Mouse (Mus musculus) lung, adult 2 months (tissue): ENCODE measurements around the gene Mbd5. TPM values are rescaled to one million over a fixed set of nuclear protein-coding genes. Genes with fewer than 3 reads are reported as not detected.

ENCODE experiments used
- DNase-seq: peaks from one replicate; pipeline ENCODE4 v3.0.0; 2022
- H3K4me1 ChIP-seq: fragments of 200-500 bp; 2 replicates; pipeline ENCODE4 v1.6.1; 2011; ENCODE audit warnings: low read length; ENCODE audit not compliant: control insufficient read depth, insufficient read depth
- H3K4me3 ChIP-seq: fragments of 200-500 bp; replicated peaks from 2 replicates; pipeline ENCODE3; 2011; ENCODE audit warnings: low read depth, mild to moderate bottlenecking, control low read depth, low read length; ENCODE audit errors: extremely low read depth
- CTCF ChIP-seq: fragments of 200-500 bp; IDR thresholded peaks from 2 replicates; pipeline ENCODE4 v1.5.1; 2011; ENCODE audit warnings: mild to moderate bottlenecking, low read length, control low read depth; ENCODE audit not compliant: insufficient read depth
- POLR2A ChIP-seq: fragments of 200-500 bp; IDR thresholded peaks from 2 replicates; pipeline ENCODE4 v1.6.1; 2011; ENCODE audit warnings: low read depth, mild to moderate bottlenecking, control low read depth, low read length, borderline replicate concordance; ENCODE audit errors: extremely low read depth
- WGBS: fragments of 180-500 bp; shearing (Covaris S2); methylation state at CpG from one replicate; pipeline ENCODE4 v1.1.7; 2018; 5-methylcytosine and 5-hydroxymethylcytosine counted together
- polyA plus RNA-seq: library from polyadenylated mRNA; depleted of rRNA; stranded (reverse); fragments of >200 nt; gene quantifications from 2 replicates; pipeline ENCODE4 v1.2.3, GENCODE M21; 2012

Gene Mbd5
- polyA plus RNA-seq, 1 experiment, result 8.7 TPM

GRCm38 (mm10) chr2:49209349-49209748 is 260.0 kb downstream of the Mbd5 start:
- TF ChIP-seq CTCF, result no peak
- H3K4me3 ChIP-seq, result no peak overlapping the region
- WGBS, result 90% methylated on average over 3 of the region's 3 CpGs
- no peaks in the 10 kb centered on the region for H3K4me1 ChIP-seq
- DNase-seq, result no peak

- Histone ChIP-seq H3K4me1 (no peaks in the 10 kb centered on the region), H3K4me3 (no peak overlapping the region)
- no peak for DNase-seq
- WGBS, result 93% methylated on average over 1 of the region's 1 CpGs
- TF ChIP-seq POLR2A (no peak), CTCF (no peak)
Measured at GRCm38 (mm10) chr2:49210408-49210807, 261.1 kb downstream of the Mbd5 start.

- no peak for TF ChIP-seq CTCF
- TF ChIP-seq POLR2A, result no peak
- Histone ChIP-seq H3K4me1 (no peaks in the 10 kb centered on the region), H3K4me3 (no peak overlapping the region)
- no peak for DNase-seq
Measured at GRCm38 (mm10) chr2:49229725-49230124, 280.4 kb downstream of the Mbd5 start.

- Histone ChIP-seq H3K4me1 (no peaks in the 10 kb centered on the region), H3K4me3 (no peak overlapping the region)
- TF ChIP-seq CTCF, result no peak
- TF ChIP-seq POLR2A, result no peak
- no peak for DNase-seq
- 67% methylated on average over 2 of the region's 2 CpGs for WGBS
Measured at GRCm38 (mm10) chr2:49234064-49234463, 284.8 kb downstream of the Mbd5 start.

GRCm38 (mm10) chr2:49241715-49242114 is 292.4 kb downstream of the Mbd5 start:
- no peak for DNase-seq
- H3K4me1 ChIP-seq, result no peaks in the 10 kb centered on the region
- TF ChIP-seq POLR2A, result no peak
- TF ChIP-seq CTCF, result no peak
- no peak overlapping the region for H3K4me3 ChIP-seq
- WGBS, result 89% methylated on average over 4 of the region's 4 CpGs

- Histone ChIP-seq H3K4me1 (no peaks in the 10 kb centered on the region), H3K4me3 (no peak overlapping the region)
- 65% methylated on average over 2 of the region's 2 CpGs for WGBS
- no peak for DNase-seq
- TF ChIP-seq CTCF (no peak), POLR2A (no peak)
Measured at GRCm38 (mm10) chr2:49264092-49264491, 314.8 kb downstream of the Mbd5 start.

GRCm38 (mm10) chr2:49272295-49272967 is 323.1 kb downstream of the Mbd5 start:
- no peak for DNase-seq
- 35% methylated on average over 11 of the region's 11 CpGs for WGBS
- no peak for TF ChIP-seq POLR2A
- TF ChIP-seq CTCF, result no peak
- Histone ChIP-seq H3K4me3 (no peak overlapping the region), H3K4me1 (no peaks in the 10 kb centered on the region)

- DNase-seq, result no peak
- no peak overlapping the region for H3K4me3 ChIP-seq
- H3K4me1 ChIP-seq, result no peaks in the 10 kb centered on the region
- 87% methylated on average over 4 of the region's 4 CpGs for WGBS
- TF ChIP-seq CTCF, result no peak
- TF ChIP-seq POLR2A, result no peak
Measured at GRCm38 (mm10) chr2:49276017-49276722, 326.9 kb downstream of the Mbd5 start.

- Histone ChIP-seq H3K4me1 (no peaks in the 10 kb centered on the region), H3K4me3 (no peak overlapping the region)
- DNase-seq, result no peak
- TF ChIP-seq POLR2A (no peak), CTCF (no peak)
Measured at GRCm38 (mm10) chr2:49280496-49280895, 331.2 kb downstream of the Mbd5 start.

- H3K4me1 ChIP-seq, result no peaks in the 10 kb centered on the region
- no peak for DNase-seq
- no peak for TF ChIP-seq POLR2A
- TF ChIP-seq CTCF, result no peak
- no peak overlapping the region for H3K4me3 ChIP-seq
Measured at GRCm38 (mm10) chr2:49283583-49283982, 334.3 kb downstream of the Mbd5 start.
